Mouse (Mus musculus) heart, adult 2 months (tissue): Measurements from ENCODE around the gene Itgal. TPM values are rescaled to one million over a fixed set of nuclear protein-coding genes. Genes with fewer than 3 reads are reported as not detected.
A peak's percentile ranks its signal among the peaks of the same experiment; 100 is the strongest.

Experiments
- DNase-seq, 2 experiments: peaks; one replicate each; pipeline ENCODE4 v3.0.0; 2021
- H3K27ac ChIP-seq: fragments of 200-600 bp; 2 replicates; pipeline ENCODE4 v1.8.1; 2022
- H3K27me3 ChIP-seq: fragments of 200-500 bp; 2 replicates; pipeline ENCODE4 v1.6.1; 2012; ENCODE audit warnings: mild to moderate bottlenecking, low read length, inconsistent platforms, mixed read lengths; ENCODE audit not compliant: control insufficient read depth, insufficient read depth
- H3K36me3 ChIP-seq: fragments of 200-500 bp; 2 replicates; pipeline ENCODE4 v1.6.1; 2012; ENCODE audit warnings: low read length, inconsistent platforms; ENCODE audit not compliant: control insufficient read depth, insufficient read depth
- H3K4me1 ChIP-seq: fragments of 200-500 bp; 2 replicates; pipeline ENCODE4 v1.6.1; 2011; ENCODE audit warnings: low read length; ENCODE audit not compliant: control insufficient read depth, insufficient read depth
- H3K4me3 ChIP-seq: fragments of 200-600 bp; 2 replicates; pipeline ENCODE4 v1.8.1; 2022
- H3K79me2 ChIP-seq: fragments of 200-500 bp; replicated peaks from 2 replicates; pipeline ENCODE4 v1.6.1; 2012; ENCODE audit warnings: mild to moderate bottlenecking, inconsistent platforms, low read length, moderate library complexity, mixed read lengths; ENCODE audit not compliant: control insufficient read depth, insufficient read depth
- H3K9ac ChIP-seq: fragments of 200-500 bp; 2 replicates; pipeline ENCODE4 v1.6.1; 2012; ENCODE audit warnings: low read depth, mild to moderate bottlenecking, control low read depth, inconsistent platforms, low read length, mixed read lengths
- CTCF ChIP-seq: fragments of 200-600 bp; IDR thresholded peaks from 2 replicates; pipeline ENCODE4 v1.8.1; 2022; ENCODE audit warnings: antibody characterized with exemption, mild to moderate bottlenecking, moderate library complexity
- EP300 ChIP-seq: fragments of 200-500 bp; IDR thresholded peaks from 2 replicates; pipeline ENCODE4 v1.6.1; 2011; ENCODE audit warnings: low read depth, low read length, control low read depth; ENCODE audit not compliant: insufficient read depth
- POLR2A ChIP-seq: fragments of 200-500 bp; IDR thresholded peaks from 2 replicates; pipeline ENCODE4 v1.6.1; 2011; ENCODE audit warnings: mild to moderate bottlenecking, low read depth, low read length, control low read depth; ENCODE audit not compliant: insufficient read depth
- WGBS: fragments of 180-500 bp; shearing (Covaris S2); methylation state at CpG from one replicate; pipeline ENCODE4 v1.1.7; 2018; 5-methylcytosine and 5-hydroxymethylcytosine counted together
- intact Hi-C: fragments of 180-260 bp; cut with DNase I; formaldehyde crosslinking; loops from one replicate; pipeline ENCODE4 v1.15.1; 2025
- polyA plus RNA-seq: library from polyadenylated mRNA; depleted of rRNA; stranded (reverse); fragments of >200 nt; gene quantifications from 2 replicates; pipeline ENCODE4 v1.2.3, GENCODE M21; 2012
- total RNA-seq, 2 experiments: library from RNA; stranded (reverse); gene quantifications; 2 replicates each; pipeline ENCODE4 v1.2.3; 2021

Itgal gene
- total and polyA plus RNA-seq, 3 experiments: 1.7 to 5.0 (median 2.3) TPM

- WGBS: 84% methylated on average over 7 of the region's 7 CpGs
- H3K9ac ChIP-seq: no peak overlapping the region
- H3K4me1 ChIP-seq: no peaks in the 10 kb centered on the region
- H3K79me2 ChIP-seq: no peaks in the 10 kb centered on the region
- TF ChIP-seq EP300: no peak
- no peak for TF ChIP-seq CTCF
- TF ChIP-seq POLR2A: no peak
- no peak overlapping the region for H3K4me3 ChIP-seq
- no peak overlapping the region for H3K27ac ChIP-seq
- intact Hi-C loops: no loop called here
- no peak for DNase-seq
- H3K36me3 ChIP-seq: no peaks in the 10 kb centered on the region
- H3K27me3 ChIP-seq: no peaks in the 10 kb centered on the region
These were observed 28.9 kb downstream of the Itgal start for GRCm38 (mm10) chr7:127324944-127325343.

- intact Hi-C loops: no loop called here
- no peaks in the 10 kb centered on the region for H3K4me1 ChIP-seq
- TF ChIP-seq POLR2A: no peak
- no peak for TF ChIP-seq CTCF
- TF ChIP-seq EP300: no peak
- WGBS: 74% methylated on average over 8 of the region's 8 CpGs
- H3K79me2 ChIP-seq: no peaks in the 10 kb centered on the region
- no peak overlapping the region for H3K27ac ChIP-seq
- no peaks in the 10 kb centered on the region for H3K36me3 ChIP-seq
- DNase-seq: no peak
- no peak overlapping the region for H3K4me3 ChIP-seq
- no peak overlapping the region for H3K9ac ChIP-seq
- H3K27me3 ChIP-seq: no peaks in the 10 kb centered on the region
These were observed 29.5 kb downstream of the Itgal start for GRCm38 (mm10) chr7:127325550-127325949.

GRCm38 (mm10) chr7:127326685-127327084, 30.6 kb downstream of the Itgal start:
- 40% methylated on average over 2 of the region's 2 CpGs for WGBS
- peak; percentile 61 to 75 for DNase-seq
- no peaks in the 10 kb centered on the region for H3K79me2 ChIP-seq
- H3K4me3 ChIP-seq: no peak overlapping the region
- intact Hi-C loops: no loop called here
- H3K27me3 ChIP-seq: no peaks in the 10 kb centered on the region
- no peaks in the 10 kb centered on the region for H3K36me3 ChIP-seq
- no peaks in the 10 kb centered on the region for H3K4me1 ChIP-seq
- TF ChIP-seq CTCF (no peak), EP300 (no peak), POLR2A (no peak)
- H3K27ac ChIP-seq: no peak overlapping the region
- H3K9ac ChIP-seq: no peak overlapping the region

- H3K27me3 ChIP-seq: no peaks in the 10 kb centered on the region
- no peak overlapping the region for H3K4me3 ChIP-seq
- 76% methylated on average over 6 of the region's 6 CpGs for WGBS
- no peaks in the 10 kb centered on the region for H3K36me3 ChIP-seq
- H3K4me1 ChIP-seq: peaks cover 1% of the 10 kb centered on the region; the same call in 1 of the 2 replicates
- no peak overlapping the region for H3K9ac ChIP-seq
- TF ChIP-seq EP300: no peak
- TF ChIP-seq CTCF: no peak
- intact Hi-C loops: no loop called here
- H3K79me2 ChIP-seq: no peaks in the 10 kb centered on the region
- H3K27ac ChIP-seq: no peak overlapping the region
- DNase-seq: no peak
These were observed 37.2 kb downstream of the Itgal start for GRCm38 (mm10) chr7:127333240-127333639.

GRCm38 (mm10) chr7:127335604-127336003, 39.5 kb downstream of the Itgal start:
- H3K4me1 ChIP-seq: peaks cover 1% of the 10 kb centered on the region; the same call in 1 of the 2 replicates
- H3K36me3 ChIP-seq: no peaks in the 10 kb centered on the region
- DNase-seq: no peak
- H3K79me2 ChIP-seq: no peaks in the 10 kb centered on the region
- TF ChIP-seq EP300 (no peak), POLR2A (no peak), CTCF (no peak)
- 39% methylated on average over 4 of the region's 4 CpGs for WGBS
- H3K27ac ChIP-seq: no peak overlapping the region
- no peak overlapping the region for H3K9ac ChIP-seq
- H3K27me3 ChIP-seq: no peaks in the 10 kb centered on the region
- intact Hi-C loops: no loop called here
- no peak overlapping the region for H3K4me3 ChIP-seq

- no peak for DNase-seq
- TF ChIP-seq CTCF: no peak
- TF ChIP-seq POLR2A: no peak
- TF ChIP-seq EP300: no peak
- Histone ChIP-seq H3K27ac (no peak overlapping the region), H3K36me3 (no peaks in the 10 kb centered on the region), H3K4me1 (peaks cover 1% of the 10 kb centered on the region; the same call in 1 of the 2 replicates), H3K27me3 (no peaks in the 10 kb centered on the region), H3K9ac (no peak overlapping the region), H3K79me2 (no peaks in the 10 kb centered on the region), H3K4me3 (no peak overlapping the region)
- WGBS: 45% methylated on average over 4 of the region's 4 CpGs
- intact Hi-C loops: no loop called here
These were observed 41.6 kb downstream of the Itgal start for GRCm38 (mm10) chr7:127337636-127338035.
